Mouse (Mus musculus) neural tube, embryonic 15.5 days (tissue): ENCODE data around the gene Batf3. TPM values are rescaled to one million over a fixed set of nuclear protein-coding genes. Genes with fewer than 3 reads are reported as not detected.
"Not testable (repeated sequence)": the region's sequence is repeated elsewhere in the genome, so short reads cannot be mapped to it uniquely, and the experiment has no call there.

Experiments used
- ATAC-seq: fragments of 200-750 bp; cut with Nextera tagmentation; 2 replicates; pipeline ENCODE4 v1.8.0; 2017; ENCODE audit warnings: mild to moderate bottlenecking, moderate TSS enrichment, moderate library complexity; ENCODE audit not compliant: low FRiP score
- H3K27ac ChIP-seq: fragments of 300-500 bp; sonication (generic); replicated peaks from 2 replicates; pipeline ENCODE4 v1.5.1; 2015; ENCODE audit warnings: mild to moderate bottlenecking, inconsistent platforms
- H3K27me3 ChIP-seq: fragments of 300-500 bp; sonication (generic); replicated peaks from 2 replicates; pipeline ENCODE4 v1.6.1; 2015; ENCODE audit warnings: inconsistent platforms
- H3K36me3 ChIP-seq: fragments of 300-500 bp; sonication (generic); 2 replicates; pipeline ENCODE4 v1.6.1; 2015; ENCODE audit warnings: inconsistent platforms
- H3K4me1 ChIP-seq: fragments of 300-500 bp; sonication (generic); 2 replicates; pipeline ENCODE4 v1.6.1; 2015; ENCODE audit warnings: inconsistent platforms
- H3K4me2 ChIP-seq: fragments of 300-500 bp; sonication (generic); 2 replicates; pipeline ENCODE4 v1.6.1; 2015; ENCODE audit warnings: inconsistent platforms, mild to moderate bottlenecking, moderate library complexity
- H3K4me3 ChIP-seq: fragments of 300-500 bp; sonication (generic); replicated peaks from 2 replicates; pipeline ENCODE4 v1.5.1; 2015; ENCODE audit warnings: mild to moderate bottlenecking, inconsistent platforms
- H3K9ac ChIP-seq: fragments of 300-500 bp; sonication (generic); replicated peaks from 2 replicates; pipeline ENCODE4 v1.6.1; 2015; ENCODE audit warnings: mild to moderate bottlenecking, inconsistent platforms
- H3K9me3 ChIP-seq: fragments of 300-500 bp; sonication (generic); replicated peaks from 2 replicates; pipeline ENCODE4 v1.6.1; 2016; ENCODE audit warnings: inconsistent platforms
- WGBS: fragments of 180-500 bp; shearing (Covaris S2); methylation state at CpG from one replicate; pipeline ENCODE4 v1.1.7; 2015; ENCODE audit warnings: mixed read lengths; 5-methylcytosine and 5-hydroxymethylcytosine counted together
- polyA plus RNA-seq: library from polyadenylated mRNA; unstranded; fragments of >200 nt; fragmentation: Nextera tagmentation; extraction: Ambion mirVana; gene quantifications from 2 replicates; pipeline ENCODE4 v1.2.1, GENCODE M21; 2015

The Batf3 gene
- polyA plus RNA-seq, 1 experiment from 2014 or later = 3.6 TPM

GRCm38 (mm10) chr1:191138874-191139495 is 41.3 kb downstream of the Batf3 start:
- ATAC-seq = no peak
- Histone ChIP-seq H3K9me3 (no peaks in the 10 kb centered on the region), H3K27ac (no peak overlapping the region), H3K4me3 (no peak overlapping the region), H3K4me1 (no peaks in the 10 kb centered on the region), H3K4me2 (no peak overlapping the region), H3K27me3 (no peaks in the 10 kb centered on the region), H3K36me3 (no peaks in the 10 kb centered on the region), H3K9ac (no peak overlapping the region)
- WGBS = 66% methylated on average over 7 of the region's 7 CpGs

- H3K27ac ChIP-seq = no peak overlapping the region
- ATAC-seq = no peak
- H3K4me3 ChIP-seq = no peak overlapping the region
Measured at GRCm38 (mm10) chr1:191140983-191141382, 43.3 kb downstream of the Batf3 start.

DNA sequence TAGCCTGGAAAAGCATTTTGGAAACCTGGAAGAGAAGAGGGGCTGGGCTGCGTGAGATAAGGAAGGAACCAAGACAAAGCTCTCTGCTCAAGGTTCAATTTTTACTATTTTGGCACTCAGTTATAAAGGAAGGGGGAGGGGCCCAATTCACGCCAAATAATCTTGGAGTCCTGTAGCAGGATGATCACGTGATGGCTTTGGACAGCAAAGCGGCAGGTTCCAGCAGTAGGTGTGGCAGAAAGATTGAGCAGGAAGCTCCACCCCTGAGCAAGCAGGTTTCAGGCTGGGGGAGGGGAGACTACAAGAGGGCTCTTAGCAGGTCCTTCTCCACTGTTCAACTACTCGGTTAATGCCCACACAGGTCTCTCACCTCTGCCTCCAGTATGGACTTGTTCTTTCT is 51.8 kb downstream of the Batf3 start:
- not testable (repeated sequence) for H3K4me3 ChIP-seq, H3K4me2 ChIP-seq, H3K9me3 ChIP-seq, H3K9ac ChIP-seq, H3K36me3 ChIP-seq, H3K4me1 ChIP-seq, H3K27ac ChIP-seq, ATAC-seq, H3K27me3 ChIP-seq
- 89% methylated on average over 5 of the region's 5 CpGs for WGBS

More at GRCm38 (mm10) chr1:191140983-191141382, 43.3 kb downstream of the Batf3 start:
- H3K4me1 ChIP-seq = no peaks in the 10 kb centered on the region
- no peaks in the 10 kb centered on the region for H3K9me3 ChIP-seq
- no peak overlapping the region for H3K4me2 ChIP-seq
- WGBS = 89% methylated on average over 8 of the region's 8 CpGs
- H3K36me3 ChIP-seq = no peaks in the 10 kb centered on the region
- H3K27me3 ChIP-seq = no peaks in the 10 kb centered on the region
- H3K9ac ChIP-seq = no peak overlapping the region

GRCm38 (mm10) chr1:191150924-191151605 is 53.4 kb downstream of the Batf3 start:
- Histone ChIP-seq H3K4me3 (no peak overlapping the region), H3K36me3 (no peaks in the 10 kb centered on the region), H3K27me3 (no peaks in the 10 kb centered on the region), H3K9me3 (no peaks in the 10 kb centered on the region), H3K9ac (no peak overlapping the region), H3K27ac (no peak overlapping the region), H3K4me1 (no peaks in the 10 kb centered on the region), H3K4me2 (no peak overlapping the region)
- WGBS = 79% methylated on average over 8 of the region's 8 CpGs
- ATAC-seq = no peak

GRCm38 (mm10) chr1:191153052-191153451 is 55.4 kb downstream of the Batf3 start:
- Histone ChIP-seq H3K9ac (no peak overlapping the region), H3K9me3 (no peaks in the 10 kb centered on the region), H3K4me3 (no peak overlapping the region), H3K27ac (no peak overlapping the region), H3K36me3 (no peaks in the 10 kb centered on the region), H3K27me3 (no peaks in the 10 kb centered on the region), H3K4me1 (no peaks in the 10 kb centered on the region), H3K4me2 (no peak overlapping the region)
- no peak for ATAC-seq
- 23% methylated on average over 4 of the region's 4 CpGs for WGBS

- Histone ChIP-seq H3K36me3 (no peaks in the 10 kb centered on the region), H3K27me3 (no peaks in the 10 kb centered on the region), H3K4me1 (no peaks in the 10 kb centered on the region), H3K9ac (no peak overlapping the region), H3K27ac (no peak overlapping the region), H3K9me3 (no peaks in the 10 kb centered on the region), H3K4me2 (no peak overlapping the region), H3K4me3 (no peak overlapping the region)
- 65% methylated on average over 3 of the region's 3 CpGs for WGBS
- no peak for ATAC-seq
Measured at GRCm38 (mm10) chr1:191154314-191154713, 56.7 kb downstream of the Batf3 start.

Other genes starting within 250 kb of the Batf3 start
- 26.5 and 27.3 TPM in 2 replicates for gene Rps6kc1, start 186.1 kb upstream of the Batf3 start, polyA plus RNA-seq
- 37.4 and 42.2 TPM in 2 replicates for gene Angel2, start 172.7 kb upstream of the Batf3 start, polyA plus RNA-seq
- gene Vash2, start 118.6 kb upstream of the Batf3 start, polyA plus RNA-seq = 73.4 and 86.4 TPM in 2 replicates
- gene Flvcr1, start 71.7 kb upstream of the Batf3 start, polyA plus RNA-seq = 7.5 and 8.1 TPM in 2 replicates
- not detected in 2 replicates for gene Spata45, start 61.2 kb upstream of the Batf3 start, polyA plus RNA-seq
- gene Tatdn3, start 34.9 kb upstream of the Batf3 start, polyA plus RNA-seq = 14.4 and 16.0 TPM in 2 replicates
- gene Nsl1, start 34.8 kb upstream of the Batf3 start, polyA plus RNA-seq = 4.6 and 7.6 TPM in 2 replicates
- not detected in 2 replicates for gene Fam71a, start 67.0 kb downstream of the Batf3 start, polyA plus RNA-seq
- gene Atf3, start 120.2 kb downstream of the Batf3 start, polyA plus RNA-seq = 1.8 and 1.9 TPM in 2 replicates
- gene Nenf, start 220.3 kb downstream of the Batf3 start, polyA plus RNA-seq = 125 and 158 TPM in 2 replicates
- 29.8 and 30.6 TPM in 2 replicates for gene Tmem206, start 228.1 kb downstream of the Batf3 start, polyA plus RNA-seq